Mouse (Mus musculus): ENCODE measurements around the gene Dnajc30.
A peak's percentile ranks its signal among the peaks of the same experiment; 100 is the strongest.

GRCm38 (mm10) chr5:135034593-135034992, 29.4 kb upstream of the Dnajc30 start:
- TF ChIP-seq POLR2A (IDR thresholded peaks at IDR 0.05; ENCODE audit: low read depth, low read length), result no peak
- peak; percentile 27; the same call in 1 of the 2 replicates for TF ChIP-seq CTCF (conservative IDR thresholded peaks at IDR 0.05; ENCODE audit: insufficient read depth, insufficient read length, low read depth, low read length)
